Mouse (Mus musculus) kidney, postnatal 25 days (tissue): ENCODE results near the gene Zfp414.

Experiments used
- DNase-seq, 2 experiments: peaks; one replicate each; pipeline ENCODE4 v3.0.0; 2021; ENCODE audit warnings: mixed read lengths in 2 of 2

Gene Zfp414

GRCm38 (mm10) chr17:33628621-33629486 is at the start of gene Zfp414:
TSS of gene Zfp414 (plus strand) at chr17:33629090.
- peak; percentile 93 to 96 for DNase-seq

GRCm38 (mm10) chr17:33584061-33584460 is 44.8 kb upstream of the Zfp414 start:
- DNase-seq: no peak

- no peak for DNase-seq
Observed at GRCm38 (mm10) chr17:33586011-33586410, 42.9 kb upstream of the Zfp414 start.

- DNase-seq: no peak
Observed at GRCm38 (mm10) chr17:33597271-33597670, 31.6 kb upstream of the Zfp414 start.

GRCm38 (mm10) chr17:33598506-33598905 is 30.4 kb upstream of the Zfp414 start:
- no peak for DNase-seq

GRCm38 (mm10) chr17:33599836-33600475 is 28.9 kb upstream of the Zfp414 start:
- no peak for DNase-seq

GRCm38 (mm10) chr17:33600831-33601230 is 28.1 kb upstream of the Zfp414 start:
- DNase-seq: no peak

- no peak for DNase-seq
Observed at GRCm38 (mm10) chr17:33601947-33602346, 26.9 kb upstream of the Zfp414 start.

GRCm38 (mm10) chr17:33607273-33607672 is 21.6 kb upstream of the Zfp414 start:
- no peak for DNase-seq

GRCm38 (mm10) chr17:33610548-33610947 is 18.3 kb upstream of the Zfp414 start:
- no peak for DNase-seq

- peak in 1 of 2 experiments; percentile 12 for DNase-seq
Observed at GRCm38 (mm10) chr17:33613726-33614125, 15.2 kb upstream of the Zfp414 start.

- no peak for DNase-seq
Observed at GRCm38 (mm10) chr17:33627281-33627680, 1.6 kb upstream of the Zfp414 start.

- peak in 1 of 2 experiments; percentile 44 for DNase-seq
Observed at GRCm38 (mm10) chr17:33629487-33630125, 716 bp downstream of the Zfp414 start.

GRCm38 (mm10) chr17:33630171-33630895 is 1.4 kb downstream of the Zfp414 start:
- peak in 1 of 2 experiments; percentile 34 for DNase-seq

GRCm38 (mm10) chr17:33631236-33631635 is 2.3 kb downstream of the Zfp414 start:
- peak in 1 of 2 experiments; percentile 24 for DNase-seq

- peak in 1 of 2 experiments; percentile 29 for DNase-seq
Observed at GRCm38 (mm10) chr17:33631796-33632195, 2.9 kb downstream of the Zfp414 start.

- DNase-seq: peak in 1 of 2 experiments; percentile 23
Observed at GRCm38 (mm10) chr17:33637038-33637437, 8.1 kb downstream of the Zfp414 start.

- DNase-seq: peak in 1 of 2 experiments; percentile 32
Observed at GRCm38 (mm10) chr17:33637516-33638276, 8.8 kb downstream of the Zfp414 start, which contains the start of gene Pram1. TSS of gene Pram1 (plus strand) at chr17:33638056.

- peak in 1 of 2 experiments; percentile 6 for DNase-seq
Observed at GRCm38 (mm10) chr17:33639743-33640142, 10.9 kb downstream of the Zfp414 start.

GRCm38 (mm10) chr17:33644068-33644467 is 15.2 kb downstream of the Zfp414 start:
- no peak for DNase-seq

- DNase-seq: no peak
Observed at GRCm38 (mm10) chr17:33645073-33645472, 16.2 kb downstream of the Zfp414 start.
